Mouse (Mus musculus) erythroid progenitor cell, adult 5-6 weeks (primary cell): ENCODE results near the gene Pcbd1. TPM values are rescaled to one million over a fixed set of nuclear protein-coding genes. Genes with fewer than 3 reads are reported as not detected.
A peak's percentile ranks its signal among the peaks of the same experiment; 100 is the strongest.
"Not testable (repeated sequence)": the region's sequence is repeated elsewhere in the genome, so short reads cannot be mapped to it uniquely, and the experiment has no call there.

Experiments
- ATAC-seq: replicated peaks from 2 replicates; pipeline ENCODE4 v1.8.0; 2016; ENCODE audit warnings: moderate number of reproducible peaks, mild to moderate bottlenecking, moderate TSS enrichment, inconsistent platforms; ENCODE audit not compliant: poor library complexity, low FRiP score, severe bottlenecking
- total RNA-seq, 2 experiments: library from RNA; stranded (forward) in 1 of 2; stranded (reverse) in 1 of 2; fragments of 150-400 nt in 1 of 2; fragments of 186-747, 209-891 nt in 1 of 2; gene quantifications; 2 replicates each; pipeline versions ENCODE4 v1.2.3 to v1.2.4; 2015 to 2017; ENCODE audit warnings: low replicate concordance in 2 of 2

Gene Pcbd1
- total RNA-seq, 2 experiments from 2014 or later: not detected

DNA sequence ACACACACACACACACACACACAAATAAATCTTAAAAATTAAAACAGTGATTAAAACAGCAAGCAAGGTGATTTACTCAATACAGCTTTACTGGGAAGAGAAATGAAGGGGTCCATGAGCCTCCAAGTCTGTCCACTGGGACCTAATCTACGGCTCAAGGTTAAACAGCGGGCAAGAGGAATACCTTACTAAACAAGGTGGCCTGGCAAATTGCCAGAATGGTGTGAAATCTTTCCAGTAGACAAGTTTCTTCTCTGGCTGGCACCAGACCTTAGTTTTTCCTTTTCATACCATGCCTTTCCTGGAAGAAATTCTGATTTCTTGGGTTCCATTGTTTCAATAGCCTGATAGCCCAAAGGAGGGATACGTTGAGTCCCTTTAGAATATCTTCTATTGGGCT is 663 bp upstream of the Pcbd1 start:
- ATAC-seq: no peak

DNA sequence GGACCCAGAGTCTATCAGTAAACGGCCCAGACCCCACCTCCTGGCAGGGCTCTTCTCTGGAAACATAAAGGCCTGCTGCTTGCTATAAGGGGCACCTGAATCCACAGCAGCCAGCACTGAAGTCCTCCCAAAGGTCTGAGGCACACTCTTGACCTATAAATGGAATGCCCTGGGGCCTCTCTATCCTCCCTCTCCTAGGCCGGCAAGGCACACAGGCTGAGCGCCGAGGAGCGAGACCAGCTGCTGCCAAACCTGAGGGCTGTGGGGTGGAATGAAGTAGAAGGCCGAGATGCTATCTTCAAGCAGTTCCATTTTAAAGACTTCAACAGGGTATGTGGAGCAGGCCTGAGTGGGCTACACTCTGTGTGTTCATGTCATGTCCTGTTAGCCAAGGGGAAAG is 2.7 kb downstream of the Pcbd1 start:
- no peak for ATAC-seq

DNA sequence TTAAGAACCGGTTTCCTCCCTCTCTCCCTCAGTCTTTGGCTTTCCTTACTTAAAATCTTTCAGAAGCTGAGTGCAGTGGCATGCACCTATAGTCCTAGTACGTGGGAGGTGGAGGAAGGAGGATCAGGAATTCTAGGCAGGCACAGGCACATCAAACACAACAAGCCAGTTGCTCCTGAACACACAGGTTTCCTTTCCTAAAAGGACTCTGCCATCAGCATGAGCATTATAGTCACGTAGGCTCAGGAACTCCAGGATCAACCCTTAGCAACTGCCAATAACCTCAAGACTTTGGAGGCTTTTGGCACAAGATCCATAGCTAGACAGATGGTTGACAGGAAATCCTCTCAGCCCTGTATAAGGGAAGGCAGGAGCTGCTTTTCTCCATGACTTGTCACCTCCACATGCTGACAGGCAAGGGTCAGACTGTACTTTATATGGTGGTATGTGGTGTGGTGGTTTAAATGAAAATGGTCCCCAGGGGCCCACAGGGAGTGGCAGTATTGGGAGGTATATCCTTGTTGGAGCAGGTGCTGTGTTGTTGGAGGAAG is 14.5 kb downstream of the Pcbd1 start:
- ATAC-seq: no peak

DNA sequence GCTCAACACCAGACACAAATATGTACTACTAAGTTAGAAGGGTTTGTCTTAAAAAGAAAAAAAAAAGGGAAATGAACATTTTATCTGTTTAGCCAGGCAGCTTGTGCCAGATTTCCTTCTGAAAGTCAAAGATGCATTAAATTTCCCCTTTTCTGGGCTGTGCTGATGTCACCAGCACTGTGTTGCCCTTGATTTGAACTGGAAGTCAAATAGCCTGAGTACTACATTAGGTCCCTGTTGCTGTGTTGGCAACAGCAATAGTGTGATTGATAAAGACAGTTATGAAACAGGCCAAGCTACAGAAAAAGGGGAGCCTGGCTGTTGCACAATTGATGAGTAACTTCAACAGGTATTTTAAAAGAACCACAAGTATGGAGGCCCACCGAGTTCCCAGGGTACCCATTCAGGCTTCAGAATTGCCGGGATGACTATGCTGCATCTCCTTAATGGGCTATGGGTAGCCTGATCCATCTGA is 25.2 kb downstream of the Pcbd1 start:
- no peak for ATAC-seq

DNA sequence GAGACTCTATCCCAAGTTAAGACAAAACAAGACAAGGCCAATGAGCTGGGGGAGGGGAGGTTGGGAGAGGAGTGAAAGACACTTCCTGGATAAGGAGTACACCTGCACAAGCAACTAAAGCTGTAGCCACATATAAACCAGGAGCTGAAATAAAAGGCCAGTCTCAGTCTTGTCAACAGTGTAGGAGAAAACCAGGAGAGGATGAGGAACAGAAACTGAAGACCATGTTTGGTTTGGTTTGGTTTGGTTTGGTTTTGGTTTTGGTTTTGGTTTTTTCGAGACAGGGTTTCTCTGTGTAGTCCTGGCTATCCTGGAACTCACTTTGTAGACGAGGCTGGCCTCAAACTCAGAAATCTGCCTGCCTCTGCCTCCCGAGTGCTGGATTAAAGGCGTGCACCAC is 32.6 kb downstream of the Pcbd1 start:
- ATAC-seq: not testable (repeated sequence)

DNA sequence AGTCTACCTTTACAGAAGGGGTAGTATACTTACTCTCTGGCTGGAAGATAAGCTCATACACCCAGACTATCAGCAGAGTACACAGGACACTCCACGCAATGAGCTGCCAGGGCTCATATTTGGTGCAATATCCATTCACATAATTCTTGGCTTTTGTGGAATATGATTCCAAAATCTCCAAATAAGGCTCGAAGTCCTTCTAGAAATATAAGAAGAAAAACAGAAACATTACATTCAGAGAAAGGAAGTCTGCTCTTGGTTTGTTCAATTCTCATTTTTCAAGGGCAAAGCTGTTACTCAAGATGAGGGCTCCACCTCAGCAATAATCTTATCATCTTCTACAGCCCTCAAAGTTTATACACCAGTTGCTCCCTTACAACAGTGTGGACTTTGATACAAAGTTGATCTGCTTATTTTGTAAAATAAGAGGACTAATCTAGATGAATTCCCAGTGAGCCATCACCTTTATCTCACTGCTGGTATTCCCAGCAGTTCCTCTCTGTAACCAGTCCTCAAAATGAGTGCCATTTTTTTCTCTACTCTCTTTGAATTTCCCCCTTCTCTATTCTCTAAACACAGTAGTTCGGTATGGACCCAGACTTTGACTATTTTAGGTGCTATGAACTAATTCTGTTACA is 34.3 kb downstream of the Pcbd1 start:
- peak; percentile 85 for ATAC-seq

- 0 out of 2 replicates have a peak, but pooled peaks have one; percentile 23 for ATAC-seq
These were observed 35.3 kb downstream of the Pcbd1 start for GRCm38 (mm10) chr10:61124462-61124861.

- ATAC-seq: no peak
These were observed 39.7 kb downstream of the Pcbd1 start for GRCm38 (mm10) chr10:61128701-61129365.

GRCm38 (mm10) chr10:61130959-61131358 is 41.8 kb downstream of the Pcbd1 start:
- ATAC-seq: no peak

GRCm38 (mm10) chr10:61134041-61134440 is 44.9 kb downstream of the Pcbd1 start:
- ATAC-seq: no peak

DNA sequence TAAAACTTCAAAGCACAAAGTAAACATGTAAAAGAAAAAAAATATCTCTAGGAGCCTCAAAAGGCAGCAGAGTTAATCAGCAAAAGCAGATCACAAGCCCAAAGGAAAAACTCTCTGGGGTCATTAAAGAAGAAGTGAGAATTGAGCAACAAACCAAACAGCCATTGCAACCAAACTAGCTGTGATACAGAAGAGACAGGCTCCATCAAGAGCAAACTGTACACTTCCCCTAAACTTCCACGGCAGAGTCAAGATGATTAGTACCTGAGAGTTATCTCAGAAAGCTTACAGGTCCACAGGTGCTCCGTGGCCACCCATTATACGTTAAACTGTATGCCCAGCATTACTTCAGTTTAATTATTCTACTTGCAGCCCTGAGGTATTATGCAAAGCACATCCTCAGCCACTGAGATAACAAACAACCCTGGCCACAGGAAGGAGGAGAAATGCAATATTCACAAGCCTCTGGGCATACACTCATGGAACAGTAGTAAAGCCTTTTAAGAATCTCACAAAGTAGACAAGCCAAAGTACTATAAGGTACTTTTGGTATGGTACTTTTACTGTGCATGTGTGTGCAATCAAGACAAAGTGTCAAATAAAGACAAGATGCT is 46.2 kb downstream of the Pcbd1 start:
- no peak for ATAC-seq

- ATAC-seq: no peak
These were observed 48.4 kb downstream of the Pcbd1 start for GRCm38 (mm10) chr10:61137567-61137966.

GRCm38 (mm10) chr10:61143343-61143742 is 54.2 kb downstream of the Pcbd1 start:
- ATAC-seq: no peak

Other genes starting within 250 kb of the Pcbd1 start
- gene Sgpl1, start 58.4 kb downstream of the Pcbd1 start, total RNA-seq (2015; ENCODE audit: low replicate concordance): 23.9 and 33.9 TPM in 2 replicates
- 11.9 and 24.0 TPM in 2 replicates for gene Sgpl1, start 58.4 kb downstream of the Pcbd1 start, total RNA-seq (2017; ENCODE audit: low replicate concordance)
- not detected in 2 replicates for gene Tbata, start 82.6 kb downstream of the Pcbd1 start, total RNA-seq (2015; ENCODE audit: low replicate concordance)
- gene Tbata, start 82.6 kb downstream of the Pcbd1 start, total RNA-seq (2017; ENCODE audit: low replicate concordance): not detected in 2 replicates
- gene Adamts14, start 184.1 kb downstream of the Pcbd1 start, total RNA-seq (2015; ENCODE audit: low replicate concordance): 1.3 TPM in 1 of 2 replicates, not detected in the other
- 0.39 TPM in 1 of 2 replicates, not detected in the other for gene Adamts14, start 184.1 kb downstream of the Pcbd1 start, total RNA-seq (2017; ENCODE audit: low replicate concordance)
- gene Prf1, start 208.5 kb downstream of the Pcbd1 start, total RNA-seq (2015; ENCODE audit: low replicate concordance): not detected in 2 replicates
- not detected in 2 replicates for gene Prf1, start 208.5 kb downstream of the Pcbd1 start, total RNA-seq (2017; ENCODE audit: low replicate concordance)